Mouse (Mus musculus) liver, embryonic 14.5 days (tissue): Measurements from ENCODE around the gene Edil3. TPM values are rescaled to one million over a fixed set of nuclear protein-coding genes. Genes with fewer than 3 reads are reported as not detected.

ENCODE experiments used
- ATAC-seq: fragments of 200-750 bp; cut with Nextera tagmentation; 2 replicates; pipeline ENCODE4 v1.8.0; 2017; ENCODE audit warnings: moderate number of reproducible peaks, mild to moderate bottlenecking, moderate library complexity; ENCODE audit not compliant: insufficient read depth
- DNase-seq, 3 experiments: peaks; one replicate each; pipeline ENCODE4 v3.0.0-alpha.2; 2012 to 2013; ENCODE audit warnings: low read depth in 3 of 3, low spot score in 3 of 3
- H3K27ac ChIP-seq: fragments of 300-500 bp; sonication (generic); 2 replicates; pipeline ENCODE4 v1.5.1; 2014; ENCODE audit warnings: moderate library complexity, mild to moderate bottlenecking, control low read depth, inconsistent platforms
- H3K27me3 ChIP-seq: fragments of 300-500 bp; sonication (generic); 2 replicates; pipeline ENCODE4 v1.6.1; 2014; ENCODE audit warnings: mild to moderate bottlenecking, low read length, moderate library complexity; ENCODE audit not compliant: control insufficient read depth, insufficient read depth
- H3K36me3 ChIP-seq: fragments of 300-500 bp; sonication (generic); replicated peaks from 2 replicates; pipeline ENCODE4 v1.6.1; 2014; ENCODE audit warnings: low read depth; ENCODE audit not compliant: control insufficient read depth, insufficient read depth
- H3K4me1 ChIP-seq, 2 experiments: fragments of 200-500 bp in 1 of 2; fragments of 300-500 bp in 1 of 2; sonication (generic) in 1 of 2; replicated peaks; 2 replicates each; pipeline ENCODE4 v1.6.1; 2012 to 2014; ENCODE audit warnings: antibody characterized with exemption in 1 of 2, inconsistent platforms in 1 of 2, low read length in 1 of 2; ENCODE audit not compliant: control insufficient read depth in 2 of 2, insufficient read depth in 2 of 2
- H3K4me2 ChIP-seq: fragments of 300-500 bp; sonication (generic); 2 replicates; pipeline ENCODE4 v1.6.1; 2014; ENCODE audit warnings: low read depth, mild to moderate bottlenecking, control low read depth, moderate library complexity
- H3K4me3 ChIP-seq, 2 experiments: fragments of 200-500 bp in 1 of 2; fragments of 300-500 bp in 1 of 2; sonication (generic) in 1 of 2; 2 replicates each; pipeline ENCODE4 v1.5.1; 2012 to 2014; ENCODE audit warnings: low read depth in 2 of 2, low read length in 2 of 2, mild to moderate bottlenecking in 2 of 2, control low read depth in 1 of 2, inconsistent platforms in 1 of 2, moderate library complexity in 1 of 2; ENCODE audit not compliant: insufficient read depth in 1 of 2
- H3K9ac ChIP-seq: fragments of 300-500 bp; sonication (generic); replicated peaks from 2 replicates; pipeline ENCODE4 v1.6.1; 2014; ENCODE audit warnings: mild to moderate bottlenecking, control low read depth, moderate library complexity
- H3K9me3 ChIP-seq: fragments of 300-500 bp; sonication (generic); 2 replicates; pipeline ENCODE4 v1.6.1; 2016; ENCODE audit warnings: low read length, mixed read lengths; ENCODE audit not compliant: control insufficient read depth
- CTCF ChIP-seq: IDR thresholded peaks from 2 replicates; pipeline ENCODE4 v1.5.1; 2016; ENCODE audit warnings: antibody characterized with exemption, low read depth, control low read depth
- EP300 ChIP-seq: IDR thresholded peaks from 2 replicates; pipeline ENCODE4 v1.6.1; 2016; ENCODE audit warnings: antibody characterized with exemption, low read depth
- WGBS: fragments of 180-500 bp; shearing (Covaris S2); extraction: QIAGEN DNeasy Blood & Tissue Kit; methylation state at CpG from one replicate; pipeline ENCODE4 v1.1.7; 2014; ENCODE audit not compliant: insufficient replicate concordance; 5-methylcytosine and 5-hydroxymethylcytosine counted together
- polyA plus RNA-seq, 2 experiments: library from polyadenylated mRNA; depleted of rRNA in 1 of 2; stranded (reverse) in 1 of 2; unstranded in 1 of 2; fragments of >200 nt; fragmentation: Nextera tagmentation in 1 of 2; extraction: Ambion mirVana in 1 of 2; gene quantifications; 2 replicates each; pipeline versions ENCODE4 v1.2.1 to v1.2.3; 2012 to 2014

The Edil3 gene
- polyA plus RNA-seq, 2 experiments: 0.08 to 0.20 TPM

GRCm38 (mm10) chr13:88890728-88891127, 69.5 kb downstream of the Edil3 start:
- Histone ChIP-seq H3K9me3 (no peaks in the 10 kb centered on the region), H3K9ac (no peak overlapping the region), H3K36me3 (no peaks in the 10 kb centered on the region), H3K27me3 (no peaks in the 10 kb centered on the region), H3K27ac (no peak overlapping the region), H3K4me1 (no peaks in the 10 kb centered on the region), H3K4me2 (no peak overlapping the region), H3K4me3 (no peak overlapping the region)
- 64% methylated on average over 3 of the region's 3 CpGs for WGBS
- TF ChIP-seq CTCF (no peak), EP300 (no peak)
- no peak for DNase-seq
- no peak for ATAC-seq

GRCm38 (mm10) chr13:88900046-88900445, 78.8 kb downstream of the Edil3 start:
- DNase-seq: no peak
- H3K27me3 ChIP-seq: no peaks in the 10 kb centered on the region
- no peaks in the 10 kb centered on the region for H3K9me3 ChIP-seq
- no peak overlapping the region for H3K4me2 ChIP-seq
- no peak for ATAC-seq
- H3K27ac ChIP-seq: no peak overlapping the region
- H3K9ac ChIP-seq: no peak overlapping the region
- WGBS: 71% methylated on average over 3 of the region's 3 CpGs
- no peaks in the 10 kb centered on the region for H3K36me3 ChIP-seq
- H3K4me1 ChIP-seq: no peaks in the 10 kb centered on the region
- TF ChIP-seq EP300 (no peak), CTCF (no peak)
- H3K4me3 ChIP-seq: no peak overlapping the region

GRCm38 (mm10) chr13:88907405-88907804, 86.1 kb downstream of the Edil3 start:
- ATAC-seq (no peak), DNase-seq (no peak)
- no peak overlapping the region for H3K9ac ChIP-seq
- no peaks in the 10 kb centered on the region for H3K9me3 ChIP-seq
- WGBS: 68% methylated on average over 1 of the region's 1 CpGs
- no peaks in the 10 kb centered on the region for H3K36me3 ChIP-seq
- no peak for TF ChIP-seq CTCF
- TF ChIP-seq EP300: no peak
- no peak overlapping the region for H3K4me3 ChIP-seq
- no peaks in the 10 kb centered on the region for H3K27me3 ChIP-seq
- H3K4me1 ChIP-seq: no peaks in the 10 kb centered on the region
- H3K4me2 ChIP-seq: no peak overlapping the region
- no peak overlapping the region for H3K27ac ChIP-seq

- DNase-seq (no peak), ATAC-seq (no peak)
- H3K4me1 ChIP-seq: no peaks in the 10 kb centered on the region
- no peaks in the 10 kb centered on the region for H3K36me3 ChIP-seq
- H3K27me3 ChIP-seq: no peaks in the 10 kb centered on the region
- H3K4me2 ChIP-seq: no peak overlapping the region
- no peak overlapping the region for H3K9ac ChIP-seq
- no peak overlapping the region for H3K4me3 ChIP-seq
- H3K9me3 ChIP-seq: no peaks in the 10 kb centered on the region
- TF ChIP-seq EP300 (no peak), CTCF (no peak)
- H3K27ac ChIP-seq: no peak overlapping the region
- 58% methylated on average over 1 of the region's 1 CpGs for WGBS
These were observed 86.9 kb downstream of the Edil3 start for GRCm38 (mm10) chr13:88908187-88908586.

- TF ChIP-seq CTCF (no peak), EP300 (no peak)
- H3K9me3 ChIP-seq: no peaks in the 10 kb centered on the region
- no peaks in the 10 kb centered on the region for H3K27me3 ChIP-seq
- ATAC-seq (no peak), DNase-seq (no peak)
- no peak overlapping the region for H3K27ac ChIP-seq
- no peaks in the 10 kb centered on the region for H3K36me3 ChIP-seq
- no peak overlapping the region for H3K9ac ChIP-seq
- H3K4me2 ChIP-seq: no peak overlapping the region
- H3K4me1 ChIP-seq: no peaks in the 10 kb centered on the region
- WGBS: 32% methylated on average over 2 of the region's 2 CpGs
- no peak overlapping the region for H3K4me3 ChIP-seq
These were observed 95.2 kb downstream of the Edil3 start for GRCm38 (mm10) chr13:88916503-88916902.

- Histone ChIP-seq H3K4me1 (no peaks in the 10 kb centered on the region), H3K27me3 (no peaks in the 10 kb centered on the region), H3K9me3 (no peaks in the 10 kb centered on the region), H3K9ac (no peak overlapping the region), H3K4me3 (no peak overlapping the region), H3K4me2 (no peak overlapping the region), H3K36me3 (no peaks in the 10 kb centered on the region), H3K27ac (no peak overlapping the region)
- DNase-seq: no peak
- no peak for TF ChIP-seq EP300
- no peak for TF ChIP-seq CTCF
- WGBS: 66% methylated on average over 4 of the region's 4 CpGs
- ATAC-seq: no peak
These were observed 108.4 kb downstream of the Edil3 start for GRCm38 (mm10) chr13:88929626-88930025.
